Mouse (Mus musculus) heart, embryonic 10.5 days (tissue): ENCODE measurements around the gene Kcnab2. TPM values are rescaled to one million over a fixed set of nuclear protein-coding genes. Genes with fewer than 3 reads are reported as not detected.

Experiments used
- DNase-seq: peaks from one replicate; pipeline ENCODE4 v3.0.0-alpha.2; 2017; ENCODE audit warnings: low spot score
- H3K27ac ChIP-seq: fragments of 300-500 bp; sonication (generic); 2 replicates; pipeline ENCODE4 v1.5.1; 2016; ENCODE audit warnings: mild to moderate bottlenecking
- H3K27me3 ChIP-seq: fragments of 300-500 bp; sonication (generic); 2 replicates; pipeline ENCODE4 v1.6.1; 2016; ENCODE audit warnings: mild to moderate bottlenecking; ENCODE audit not compliant: poor library complexity, insufficient read depth, severe bottlenecking
- H3K36me3 ChIP-seq: fragments of 300-500 bp; sonication (generic); 2 replicates; pipeline ENCODE4 v1.6.1; 2016; ENCODE audit warnings: mild to moderate bottlenecking, moderate library complexity
- H3K4me1 ChIP-seq: fragments of 300-500 bp; sonication (generic); 2 replicates; pipeline ENCODE4 v1.6.1; 2016; ENCODE audit warnings: mild to moderate bottlenecking
- H3K4me3 ChIP-seq: fragments of 300-500 bp; sonication (generic); 2 replicates; pipeline ENCODE4 v1.5.1; 2016; ENCODE audit warnings: mild to moderate bottlenecking, moderate library complexity
- H3K9me3 ChIP-seq: fragments of 300-500 bp; sonication (generic); 2 replicates; pipeline ENCODE4 v1.6.1; 2016; ENCODE audit warnings: mild to moderate bottlenecking, moderate library complexity
- WGBS: fragments of 180-500 bp; shearing (Covaris S2); methylation state at CpG from one replicate; pipeline ENCODE4 v1.1.7; 2016; 5-methylcytosine and 5-hydroxymethylcytosine counted together
- polyA plus RNA-seq: library from polyadenylated mRNA; unstranded; fragments of >200 nt; fragmentation: Nextera tagmentation; extraction: Ambion mirVana; gene quantifications from 2 replicates; pipeline ENCODE4 v1.2.1, GENCODE M21; 2016

Kcnab2 gene
- polyA plus RNA-seq, 1 experiment from 2014 or later, result 4.2 TPM

GRCm38 (mm10) chr4:152359700-152360099, 118.0 kb downstream of the Kcnab2 start:
- no peaks in the 10 kb centered on the region for H3K36me3 ChIP-seq
- WGBS, result 5% methylated on average over 11 of the region's 11 CpGs
- H3K27ac ChIP-seq, result no peak overlapping the region
- H3K4me3 ChIP-seq, result no peak overlapping the region
- no peak for DNase-seq
- no peaks in the 10 kb centered on the region for H3K9me3 ChIP-seq
- peaks cover 85% of the 10 kb centered on the region for H3K27me3 ChIP-seq
- peaks cover 23% of the 10 kb centered on the region for H3K4me1 ChIP-seq

- WGBS, result 72% methylated on average over 7 of the region's 7 CpGs
- DNase-seq, result no peak
- Histone ChIP-seq H3K27me3 (peaks cover 94% of the 10 kb centered on the region), H3K27ac (no peak overlapping the region), H3K9me3 (no peaks in the 10 kb centered on the region), H3K4me1 (peaks cover 14% of the 10 kb centered on the region), H3K36me3 (no peaks in the 10 kb centered on the region), H3K4me3 (no peak overlapping the region)
Observed at GRCm38 (mm10) chr4:152355672-152356071, 122.0 kb downstream of the Kcnab2 start.

- Histone ChIP-seq H3K9me3 (no peaks in the 10 kb centered on the region), H3K36me3 (no peaks in the 10 kb centered on the region), H3K4me3 (no peak overlapping the region), H3K27me3 (peaks cover 94% of the 10 kb centered on the region), H3K27ac (no peak overlapping the region), H3K4me1 (peaks cover 12% of the 10 kb centered on the region)
- WGBS, result 78% methylated on average over 14 of the region's 14 CpGs
- DNase-seq, result no peak
Observed at GRCm38 (mm10) chr4:152353886-152354637, 123.6 kb downstream of the Kcnab2 start.

- H3K27ac ChIP-seq, result no peak overlapping the region
- 18% methylated on average over 14 of the region's 14 CpGs for WGBS
- no peaks in the 10 kb centered on the region for H3K9me3 ChIP-seq
- peaks cover 88% of the 10 kb centered on the region for H3K27me3 ChIP-seq
- no peak for DNase-seq
- H3K36me3 ChIP-seq, result no peaks in the 10 kb centered on the region
- H3K4me1 ChIP-seq, result peaks cover 17% of the 10 kb centered on the region
- H3K4me3 ChIP-seq, result no peak overlapping the region
Observed at GRCm38 (mm10) chr4:152351422-152352305, 126.0 kb downstream of the Kcnab2 start.

GRCm38 (mm10) chr4:152350722-152351421, 126.8 kb downstream of the Kcnab2 start:
- Histone ChIP-seq H3K27me3 (peaks cover 84% of the 10 kb centered on the region), H3K36me3 (no peaks in the 10 kb centered on the region), H3K27ac (no peak overlapping the region), H3K9me3 (no peaks in the 10 kb centered on the region), H3K4me1 (peaks cover 25% of the 10 kb centered on the region), H3K4me3 (no peak overlapping the region)
- no peak for DNase-seq
- 23% methylated on average over 8 of the region's 8 CpGs for WGBS

GRCm38 (mm10) chr4:152349837-152350381, 127.8 kb downstream of the Kcnab2 start:
- Histone ChIP-seq H3K9me3 (no peaks in the 10 kb centered on the region), H3K4me1 (peaks cover 35% of the 10 kb centered on the region), H3K36me3 (no peaks in the 10 kb centered on the region), H3K27me3 (peaks cover 84% of the 10 kb centered on the region), H3K4me3 (no peak overlapping the region), H3K27ac (no peak overlapping the region)
- DNase-seq, result no peak
- WGBS, result 15% methylated on average over 17 of the region's 17 CpGs

- 50% methylated on average over 7 of the region's 7 CpGs for WGBS
- H3K36me3 ChIP-seq, result no peaks in the 10 kb centered on the region
Observed at GRCm38 (mm10) chr4:152345120-152345889, 132.4 kb downstream of the Kcnab2 start.

GRCm38 (mm10) chr4:152344651-152345050, 133.0 kb downstream of the Kcnab2 start:
- Histone ChIP-seq H3K27ac (no peak overlapping the region), H3K4me3 (no peak overlapping the region), H3K27me3 (peaks cover 80% of the 10 kb centered on the region), H3K36me3 (no peaks in the 10 kb centered on the region), H3K9me3 (no peaks in the 10 kb centered on the region), H3K4me1 (peaks cover 43% of the 10 kb centered on the region)
- 44% methylated on average over 7 of the region's 7 CpGs for WGBS
- DNase-seq, result no peak

More at GRCm38 (mm10) chr4:152345120-152345889, 132.4 kb downstream of the Kcnab2 start:
- Histone ChIP-seq H3K4me1 (peaks cover 43% of the 10 kb centered on the region), H3K27me3 (peaks cover 80% of the 10 kb centered on the region), H3K27ac (no peak overlapping the region), H3K4me3 (no peak overlapping the region), H3K9me3 (no peaks in the 10 kb centered on the region)
- no peak for DNase-seq

GRCm38 (mm10) chr4:152343296-152343695, 134.4 kb downstream of the Kcnab2 start:
- Histone ChIP-seq H3K4me3 (no peak overlapping the region), H3K4me1 (peaks cover 56% of the 10 kb centered on the region), H3K27me3 (peaks cover 80% of the 10 kb centered on the region), H3K9me3 (no peaks in the 10 kb centered on the region), H3K27ac (no peak overlapping the region), H3K36me3 (no peaks in the 10 kb centered on the region)
- WGBS, result 15% methylated on average over 5 of the region's 5 CpGs
- DNase-seq, result no peak

Other genes starting within 250 kb of the Kcnab2 start
- gene Gpr153, start 203.6 kb downstream of the Kcnab2 start, polyA plus RNA-seq, result 5.5 and 6.3 TPM in 2 replicates
- gene Hes3, start 186.2 kb downstream of the Kcnab2 start, polyA plus RNA-seq, result not detected in 2 replicates
- 23.1 and 27.4 TPM in 2 replicates for gene Icmt, start 180.6 kb downstream of the Kcnab2 start, polyA plus RNA-seq
- gene Rnf207, start 158.9 kb downstream of the Kcnab2 start, polyA plus RNA-seq, result 19.1 and 39.9 TPM in 2 replicates
- gene Rpl22, start 152.1 kb downstream of the Kcnab2 start, polyA plus RNA-seq, result 261 and 301 TPM in 2 replicates
- gene Chd5, start 139.2 kb downstream of the Kcnab2 start, polyA plus RNA-seq, result 0.02 TPM in 1 of 2 replicates, not detected in the other
- 3.2 and 3.7 TPM in 2 replicates for gene Nphp4, start 1.2 kb downstream of the Kcnab2 start, polyA plus RNA-seq